Mouse (Mus musculus) CH12.LX (cell line): ENCODE data around the gene Ints7.

Source experiments
- BHLHE40 ChIP-seq: IDR thresholded peaks from 2 replicates; pipeline ENCODE4 v1.6.1; 2011; ENCODE audit warnings: mild to moderate bottlenecking, low read depth, low read length, improper control_type of control experiment
- E2F4 ChIP-seq: IDR thresholded peaks from 2 replicates; pipeline ENCODE4 v1.6.1; 2011; ENCODE audit warnings: low read depth, low read length, improper control_type of control experiment; ENCODE audit not compliant: insufficient replicate concordance
- MEF2A ChIP-seq: IDR thresholded peaks from 2 replicates; pipeline ENCODE4 v1.6.1; 2014; ENCODE audit warnings: low read depth, mild to moderate bottlenecking, inconsistent platforms, low read length, improper control_type of control experiment, borderline replicate concordance
- RAD21 ChIP-seq: IDR thresholded peaks from 2 replicates; pipeline ENCODE4 v1.6.1; 2011; ENCODE audit warnings: low read depth, mild to moderate bottlenecking, low read length, improper control_type of control experiment, moderate library complexity
- ZC3H11A ChIP-seq: IDR thresholded peaks from 2 replicates; pipeline ENCODE4 v1.6.1; 2012; ENCODE audit warnings: low read depth, mild to moderate bottlenecking, inconsistent platforms, low read length, improper control_type of control experiment

- TF ChIP-seq E2F4 (no peak), ZC3H11A (no peak), MEF2A (no peak), RAD21 (no peak), BHLHE40 (no peak)
Observed at GRCm38 (mm10) chr1:191527921-191528612, 47.4 kb upstream of the Ints7 start.
